Mouse (Mus musculus) bone marrow macrophage, adult 2 months (primary cell): ENCODE measurements around the gene Nkain2.

Experiments
- CTCF ChIP-seq: IDR thresholded peaks from 2 replicates; pipeline ENCODE4 v1.5.1; 2012; ENCODE audit warnings: low read depth, mild to moderate bottlenecking, low read length, moderate library complexity
- POLR2A ChIP-seq: IDR thresholded peaks from 2 replicates; pipeline ENCODE4 v1.6.1; 2012; ENCODE audit warnings: mild to moderate bottlenecking, low read depth, low read length, borderline replicate concordance

DNA sequence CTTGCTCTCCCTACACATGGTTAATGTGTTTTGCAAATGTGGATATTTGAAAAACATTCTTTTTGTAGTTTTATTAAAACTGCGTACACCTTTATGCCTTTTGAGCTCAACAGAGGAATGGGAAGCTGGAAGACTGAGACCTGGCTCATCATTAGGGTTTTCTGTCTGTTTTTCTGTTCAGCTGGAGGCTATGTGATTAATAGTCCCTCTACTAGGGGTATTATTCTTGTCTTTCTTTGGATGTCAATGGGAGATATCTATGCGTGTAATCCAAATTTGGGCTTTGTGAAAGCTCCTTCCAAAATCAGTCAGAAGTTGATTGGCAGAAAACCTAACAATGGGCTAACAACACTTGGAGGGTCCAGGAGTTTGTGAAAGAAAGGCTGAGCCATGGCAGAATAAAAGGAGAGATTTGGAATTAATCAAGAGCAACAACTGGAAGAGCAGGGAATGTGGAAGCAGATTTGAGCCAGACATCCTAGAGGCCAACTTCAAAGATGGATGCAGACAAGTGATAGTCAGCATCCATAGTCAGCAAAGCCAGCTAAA, 943.0 kb downstream of the Nkain2 start:
- no peak for TF ChIP-seq CTCF
- no peak for TF ChIP-seq POLR2A
